Mouse (Mus musculus) hematopoietic multipotent progenitor cell, adult 10-12 weeks (in vitro differentiated cells): ENCODE measurements around the gene Nipal4. TPM values are rescaled to one million over a fixed set of nuclear protein-coding genes. Genes with fewer than 3 reads are reported as not detected.

Experiments used
- polyA plus RNA-seq: library from polyadenylated mRNA; stranded (reverse); fragments of >175 nt; gene quantifications from 2 replicates; pipeline ENCODE4 v1.2.3, GENCODE M21; 2012; ENCODE audit warnings: low replicate concordance

Nipal4 gene
- polyA plus RNA-seq, result 0.07 TPM in 1 of 2 replicates, not detected in the other

DNA sequence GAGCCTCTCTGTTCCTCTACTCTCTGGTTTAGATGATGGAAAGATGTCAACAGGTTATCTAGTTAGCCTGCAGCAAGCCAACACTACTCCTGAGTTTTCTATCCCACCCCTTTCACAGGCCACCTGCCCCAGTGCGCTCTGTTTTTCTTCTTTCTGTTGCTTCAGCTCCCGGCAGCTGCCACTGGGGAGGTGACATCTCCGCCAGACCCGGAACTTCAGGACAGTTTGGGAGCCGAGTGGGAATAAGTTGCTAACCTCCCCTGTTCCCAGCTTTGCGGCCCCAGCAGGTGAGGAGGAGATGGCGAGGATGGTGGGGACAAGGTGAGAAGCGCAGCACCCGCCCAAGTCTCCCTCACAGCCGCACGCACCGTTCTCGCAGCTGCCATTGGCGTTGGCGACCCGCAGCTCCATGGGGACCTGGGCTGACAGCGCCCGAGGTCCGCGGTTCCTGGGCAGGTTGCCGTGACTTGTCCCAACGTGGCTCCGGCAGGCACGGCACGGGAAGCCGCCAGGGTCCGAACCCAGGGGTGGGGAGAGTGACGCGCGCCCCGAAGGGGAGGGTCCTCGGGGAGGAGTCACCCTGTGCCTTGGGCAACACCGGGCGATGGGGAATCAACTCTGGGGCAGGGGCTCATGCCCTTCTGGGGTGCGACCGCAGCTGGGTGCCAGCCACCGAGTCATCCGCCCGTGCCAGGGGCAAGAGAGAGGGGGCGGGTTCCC, at the start of gene Nipal4:
Nipal4 (minus strand) TSS at position 643 of the 720 bp plus-strand sequence.

Other genes starting within 250 kb of the Nipal4 start
- 12.6 and 44.0 TPM in 2 replicates for gene Lsm11, start 221.6 kb downstream of the Nipal4 start, polyA plus RNA-seq
- gene Thg1l, start 211.0 kb downstream of the Nipal4 start, polyA plus RNA-seq, result 2.1 and 3.9 TPM in 2 replicates
- gene Sox30, start 186.2 kb downstream of the Nipal4 start, polyA plus RNA-seq, result not detected in 2 replicates
- 0.69 and 2.5 TPM in 2 replicates for gene Gm12166, start 114.2 kb downstream of the Nipal4 start, polyA plus RNA-seq
- 75.0 and 376 TPM in 2 replicates for gene Adam19, start 110.5 kb downstream of the Nipal4 start, polyA plus RNA-seq
- gene Fndc9, start 69.0 kb upstream of the Nipal4 start, polyA plus RNA-seq, result not detected in 2 replicates
- gene Cyfip2, start 146.4 kb upstream of the Nipal4 start, polyA plus RNA-seq, result 44.6 and 47.1 TPM in 2 replicates
- 4.5 and 17.7 TPM in 2 replicates for gene Itk, start 223.0 kb upstream of the Nipal4 start, polyA plus RNA-seq
- 1.0 and 2.1 TPM in 2 replicates for gene Fam71b, start 230.1 kb upstream of the Nipal4 start, polyA plus RNA-seq